Mouse (Mus musculus): Measurements from ENCODE around the gene Adgrf1. TPM values are rescaled to one million over a fixed set of nuclear protein-coding genes. Genes with fewer than 3 reads are reported as not detected.

The Adgrf1 gene
- polyA plus RNA-seq, 1 experiment: not detected

DNA sequence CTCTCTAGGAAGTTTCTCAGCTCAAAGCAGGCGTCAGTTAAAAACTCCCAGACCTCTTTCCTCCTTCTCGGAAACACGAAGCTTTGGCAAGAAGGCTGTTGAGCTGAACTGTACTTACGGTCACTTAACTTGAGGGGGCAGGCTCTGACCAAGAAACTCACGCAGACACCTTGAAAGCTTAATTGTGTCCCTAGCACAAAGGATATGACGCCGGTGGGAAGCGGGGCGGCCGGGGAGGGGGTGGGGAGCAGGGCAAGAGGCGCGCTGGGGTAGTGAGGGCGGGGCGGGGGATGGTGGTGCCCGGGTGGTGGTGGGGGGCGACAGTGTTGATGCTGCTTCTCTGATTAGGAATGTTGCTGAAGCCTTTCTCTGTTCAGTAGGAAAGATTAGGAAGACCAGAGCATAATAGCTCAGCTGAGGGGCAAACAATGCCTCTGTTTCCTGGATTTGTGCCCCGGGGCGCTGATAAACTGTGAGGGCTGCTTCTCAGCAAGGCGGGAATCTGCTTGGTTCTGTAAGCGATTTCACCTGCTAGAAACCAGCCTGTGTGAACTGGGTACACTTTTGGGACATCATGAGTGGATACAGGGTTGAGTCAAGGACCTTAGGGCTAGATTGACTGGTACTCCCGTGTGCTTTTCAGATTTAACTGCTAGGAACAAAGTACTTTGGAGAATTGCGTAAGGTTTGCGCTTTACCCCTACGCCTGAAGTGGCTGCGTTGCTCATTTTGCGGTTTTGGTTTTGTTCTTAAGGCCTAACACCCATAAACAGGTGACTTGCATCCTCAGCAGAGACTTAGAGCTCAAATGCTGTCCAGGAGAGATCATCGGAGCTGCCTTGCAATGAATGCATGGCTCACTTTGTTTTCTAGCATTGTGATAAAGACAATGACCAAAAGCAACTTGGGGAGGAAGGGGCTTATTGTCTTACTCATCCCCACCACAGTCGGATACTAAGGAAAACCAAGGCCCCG lies 56.9 kb downstream of the Adgrf1 start:
- TF ChIP-seq GATA1 (IDR thresholded peaks at IDR 0.05; ENCODE audit: low read length): no peak

DNA sequence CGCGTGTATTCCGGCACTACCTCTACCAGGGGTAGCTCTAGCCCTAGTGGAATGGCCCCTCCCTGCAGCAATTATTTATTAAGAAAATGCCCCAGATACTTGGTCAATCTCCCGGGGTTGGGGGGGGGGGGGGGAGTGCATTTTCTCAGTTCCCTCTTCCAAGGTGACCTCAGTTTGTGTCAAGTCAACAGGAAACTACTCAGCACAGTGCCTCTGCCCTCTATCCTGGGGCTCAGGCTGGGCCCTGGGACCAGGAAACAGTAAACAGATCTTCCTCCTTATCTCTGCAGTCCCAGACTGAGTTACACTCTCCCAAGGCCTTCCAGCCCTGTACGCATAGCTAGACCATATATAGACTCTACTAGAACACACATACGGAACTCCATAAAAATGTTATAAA lies 57.7 kb downstream of the Adgrf1 start:
- no peak for TF ChIP-seq GATA1 (IDR thresholded peaks at IDR 0.05; ENCODE audit: low read length)

DNA sequence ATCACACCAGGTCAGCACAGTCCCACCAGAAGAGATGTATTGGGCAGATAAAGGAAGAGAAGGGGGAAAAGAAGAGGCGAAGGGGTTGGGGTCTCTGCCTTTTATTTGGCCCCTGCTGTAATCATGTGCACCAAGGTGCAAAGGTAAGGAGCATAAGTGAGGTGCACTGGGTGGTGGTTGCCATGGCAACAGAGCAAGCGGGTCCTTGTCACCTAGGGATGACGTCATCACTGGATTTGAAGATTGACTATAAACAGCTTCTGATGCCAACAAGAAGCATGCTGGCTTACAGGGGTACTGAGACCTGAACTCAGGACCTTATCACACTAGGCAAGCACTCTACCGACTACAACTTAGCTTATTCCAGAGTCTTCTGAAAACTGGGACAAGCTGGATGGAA lies 59.1 kb downstream of the Adgrf1 start:
- TF ChIP-seq GATA1 (IDR thresholded peaks at IDR 0.05; ENCODE audit: low read length): no peak

DNA sequence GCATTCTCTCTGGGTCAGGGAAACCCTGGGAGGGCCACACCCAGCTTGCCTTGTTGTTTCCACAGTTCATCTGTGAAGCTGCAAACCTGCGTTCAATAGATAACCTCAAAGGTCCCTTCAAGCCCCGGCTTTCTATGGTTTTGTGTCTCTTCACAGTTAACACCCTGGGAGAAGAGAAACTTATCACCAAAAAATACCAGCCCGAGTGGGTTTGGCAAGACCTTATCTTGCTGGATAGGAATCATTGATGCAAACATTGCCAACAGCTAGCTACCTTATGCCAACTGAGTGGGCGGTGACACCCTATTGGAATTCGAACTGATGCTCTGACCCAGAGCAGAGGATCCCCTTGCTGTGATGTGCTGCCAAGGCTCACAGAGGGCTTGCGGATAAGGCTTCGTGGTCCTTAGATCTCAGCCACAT lies 59.6 kb downstream of the Adgrf1 start:
- no peak for TF ChIP-seq GATA1 (IDR thresholded peaks at IDR 0.05; ENCODE audit: low read length)

DNA sequence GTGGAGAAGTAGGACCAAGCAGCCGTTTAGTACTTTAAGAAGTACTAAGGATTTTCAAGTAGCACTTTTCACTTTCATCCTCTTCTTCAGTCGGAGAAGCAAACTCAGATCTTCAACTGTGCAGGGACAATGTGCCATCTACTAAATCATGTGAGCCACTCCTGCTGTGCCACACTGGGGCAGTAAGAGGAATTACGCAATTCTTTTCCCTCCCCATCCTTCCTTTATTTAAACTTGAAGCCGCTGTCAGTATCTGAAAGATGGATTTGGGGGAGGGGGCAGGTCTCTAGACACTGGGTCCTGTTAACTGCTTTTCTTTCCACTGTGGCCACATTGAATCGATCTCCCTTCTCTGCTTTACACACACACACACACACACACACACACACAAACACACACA lies 62.6 kb downstream of the Adgrf1 start:
- no peak for TF ChIP-seq GATA1 (IDR thresholded peaks at IDR 0.05; ENCODE audit: low read length)

DNA sequence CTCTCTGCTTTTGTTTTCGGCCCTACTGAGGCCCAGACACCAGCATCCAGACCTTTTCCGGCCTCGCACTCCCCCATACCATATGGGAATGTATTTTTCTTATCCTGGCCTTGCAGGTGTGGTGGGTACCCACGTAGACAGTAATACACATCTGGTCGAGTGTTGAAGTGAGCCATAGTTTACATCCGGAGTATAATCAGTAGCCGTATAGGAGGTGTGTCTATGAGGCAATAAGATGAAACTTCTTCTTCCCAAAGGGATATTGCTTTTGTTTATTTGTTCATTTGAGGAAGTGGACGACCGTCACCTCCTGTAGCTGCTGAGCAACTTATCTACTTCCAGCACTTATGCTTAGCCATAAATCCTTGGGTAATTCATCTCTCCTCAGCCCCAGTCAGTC lies 63.9 kb downstream of the Adgrf1 start:
- TF ChIP-seq GATA1 (IDR thresholded peaks at IDR 0.05; ENCODE audit: low read length): no peak

DNA sequence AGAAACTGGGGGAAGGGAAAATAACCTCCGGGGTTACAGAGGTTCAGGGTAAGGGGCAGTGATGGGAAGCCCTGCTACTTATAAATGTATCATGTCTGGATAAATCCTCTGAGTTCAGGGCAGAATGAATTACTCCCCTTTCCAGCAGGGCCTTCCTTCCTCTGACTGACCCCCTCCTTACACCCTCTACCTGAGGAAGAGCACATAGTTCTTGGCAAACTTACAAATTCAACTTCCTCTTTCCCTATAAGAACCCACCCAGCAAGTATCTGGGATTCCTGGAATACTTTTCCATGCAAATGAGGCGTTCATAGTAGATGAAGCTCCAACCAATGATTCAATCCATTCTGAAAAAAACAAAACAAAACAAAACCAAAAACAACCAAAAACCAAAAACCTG lies 67.5 kb downstream of the Adgrf1 start:
- no peak for TF ChIP-seq GATA1 (IDR thresholded peaks at IDR 0.05; ENCODE audit: low read length)

DNA sequence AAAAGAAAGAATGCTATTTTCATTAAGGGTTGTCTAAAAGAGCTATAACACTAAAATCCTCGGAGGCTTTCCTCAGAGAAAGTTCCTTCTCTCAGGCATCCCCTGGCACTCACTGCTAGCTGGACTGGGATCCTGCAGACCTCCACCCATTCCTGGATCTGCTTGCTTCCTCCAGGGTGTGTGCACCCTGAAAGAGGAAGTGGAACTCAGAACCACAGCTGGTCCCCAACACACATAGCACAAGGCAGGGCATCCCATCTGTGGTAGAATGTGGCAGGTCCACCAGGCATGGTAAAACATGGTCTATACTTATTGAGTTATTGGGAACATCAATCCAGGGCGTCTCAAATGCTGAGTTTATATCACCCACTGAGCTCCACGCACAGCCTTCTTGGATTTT lies 68.2 kb downstream of the Adgrf1 start:
- TF ChIP-seq GATA1 (IDR thresholded peaks at IDR 0.05; ENCODE audit: low read length): no peak

DNA sequence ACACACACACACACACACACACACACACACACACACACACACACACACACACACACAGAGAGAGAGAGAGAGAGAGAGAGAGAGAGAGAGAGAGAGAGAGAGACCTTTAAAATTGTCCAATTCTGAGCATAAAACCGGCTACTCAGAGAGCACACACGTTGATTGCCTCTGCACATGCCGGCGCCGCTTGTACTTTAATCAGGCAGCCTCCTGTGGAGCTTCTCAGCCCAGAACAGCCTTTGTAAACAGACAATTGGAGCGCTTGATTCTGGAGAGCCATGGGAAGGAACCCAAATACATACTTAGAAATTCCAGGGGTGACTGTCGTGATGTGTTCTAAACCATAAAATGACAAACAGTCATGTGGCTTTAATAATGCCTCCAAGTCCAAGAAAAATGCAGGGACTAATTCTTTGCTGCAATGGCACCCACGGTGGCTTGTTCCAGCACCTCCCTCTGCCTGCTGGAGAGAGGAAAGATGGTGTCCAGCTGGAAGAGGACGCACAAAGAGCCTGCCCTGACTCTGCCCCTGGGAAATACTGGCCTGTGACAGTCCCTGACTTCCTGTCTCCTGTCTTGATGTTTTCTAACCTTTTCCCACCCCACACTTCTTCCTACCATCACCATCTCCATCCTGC lies 87.9 kb downstream of the Adgrf1 start:
- TF ChIP-seq GATA1 (IDR thresholded peaks at IDR 0.05; ENCODE audit: low read length): no peak

DNA sequence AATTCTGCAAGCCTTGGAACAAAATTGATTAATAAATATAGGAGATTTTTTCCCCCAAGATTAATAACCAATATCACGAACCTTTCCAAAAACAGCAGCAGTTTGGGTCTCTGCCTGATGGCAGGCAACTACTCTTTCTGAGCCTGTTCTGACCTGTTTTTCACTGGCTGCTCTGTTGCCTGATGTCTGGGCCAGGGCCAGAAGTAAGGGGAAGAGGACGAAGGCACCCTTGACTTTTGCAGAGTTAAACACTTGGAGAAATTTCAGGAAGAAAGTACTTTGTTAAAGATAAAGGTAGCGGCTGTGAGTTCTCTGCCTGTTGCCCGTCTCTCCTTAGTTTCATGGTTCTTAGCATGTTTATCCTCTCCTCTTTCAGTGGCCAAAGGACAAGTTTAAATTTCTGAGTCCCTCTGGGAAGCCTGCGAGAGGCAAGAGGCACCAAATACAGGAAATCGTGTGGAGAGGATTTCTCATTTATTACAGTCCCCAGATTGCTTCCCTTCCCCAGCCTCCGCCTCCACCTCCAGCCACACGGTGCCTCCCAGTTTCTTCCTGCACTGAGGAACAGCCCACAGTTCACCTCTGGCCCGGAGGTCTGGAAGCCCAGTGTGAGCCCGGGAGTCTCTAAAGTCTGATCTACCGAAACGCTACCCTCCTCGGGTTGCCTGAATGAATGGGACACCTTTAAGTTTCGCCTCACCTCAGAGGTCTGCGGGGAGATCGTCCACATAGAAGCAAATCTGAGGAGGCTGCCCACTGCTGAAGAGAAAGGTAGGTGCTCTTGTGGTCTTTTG lies 89.9 kb downstream of the Adgrf1 start, which contains the start of gene Adgrf5:
TSS of gene Adgrf5 (plus strand) at position 626 of the 794 bp plus-strand sequence.
- no peak for TF ChIP-seq GATA1 (IDR thresholded peaks at IDR 0.05; ENCODE audit: low read length)

DNA sequence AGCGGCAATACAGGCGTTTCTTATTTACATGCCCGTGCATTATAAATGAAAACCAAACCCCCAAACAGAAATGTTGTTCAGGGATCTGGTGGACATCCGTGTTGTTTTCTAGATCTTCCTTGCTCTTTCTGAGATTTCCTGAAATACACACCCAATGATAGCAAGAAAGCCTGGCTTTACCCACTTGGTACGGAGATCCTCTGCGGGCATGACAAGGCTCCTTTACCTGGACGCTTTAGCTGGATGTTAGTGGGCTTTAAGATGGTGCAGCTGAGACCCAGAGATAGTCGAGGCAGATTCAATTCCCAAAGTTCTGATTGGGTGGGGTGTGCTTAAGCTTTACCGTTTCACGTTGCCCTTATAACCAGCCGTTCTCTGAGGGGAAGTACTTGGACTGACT lies 90.9 kb downstream of the Adgrf1 start:
- TF ChIP-seq GATA1 (IDR thresholded peaks at IDR 0.05; ENCODE audit: low read length): no peak

DNA sequence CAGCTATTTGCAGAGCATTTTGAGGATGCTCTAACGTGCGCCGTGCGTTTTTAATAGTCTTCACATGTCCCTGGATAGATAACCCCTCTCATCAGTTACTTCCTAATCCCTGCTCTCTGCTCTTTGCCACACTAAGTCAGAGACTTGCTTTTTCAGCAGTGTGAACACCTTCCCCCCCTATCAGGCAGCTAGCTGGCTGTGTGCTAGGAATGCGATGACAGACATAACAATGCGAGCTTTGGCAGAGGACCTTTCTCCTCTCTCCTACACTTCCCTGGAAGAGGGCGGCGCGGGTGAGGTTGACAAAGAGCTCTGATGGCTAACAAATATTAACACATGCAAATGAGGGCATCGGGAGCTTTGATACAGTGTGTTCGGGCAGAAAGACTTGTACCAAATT lies 92.2 kb downstream of the Adgrf1 start:
- TF ChIP-seq GATA1 (IDR thresholded peaks at IDR 0.05; ENCODE audit: low read length): no peak

DNA sequence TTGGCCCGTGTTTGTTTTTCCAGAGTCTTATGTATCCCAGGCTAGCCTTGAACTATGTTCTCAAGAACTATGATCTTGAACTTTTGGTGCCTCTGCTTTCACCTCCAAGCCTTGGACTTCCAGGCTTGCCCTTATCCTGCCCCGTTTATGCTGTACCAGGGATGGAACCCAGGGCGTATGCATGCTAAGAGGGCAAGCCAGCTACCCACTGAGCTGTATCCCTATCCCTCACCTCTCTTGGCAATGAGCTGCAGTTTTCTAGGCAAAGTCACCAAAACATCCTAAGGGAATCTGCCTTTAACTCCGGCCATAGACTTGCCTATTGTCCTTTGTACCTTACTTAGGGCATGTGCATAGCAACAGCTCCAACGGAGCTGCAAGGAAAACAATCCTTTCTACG lies 92.8 kb downstream of the Adgrf1 start:
- no peak for TF ChIP-seq GATA1 (IDR thresholded peaks at IDR 0.05; ENCODE audit: low read length)

DNA sequence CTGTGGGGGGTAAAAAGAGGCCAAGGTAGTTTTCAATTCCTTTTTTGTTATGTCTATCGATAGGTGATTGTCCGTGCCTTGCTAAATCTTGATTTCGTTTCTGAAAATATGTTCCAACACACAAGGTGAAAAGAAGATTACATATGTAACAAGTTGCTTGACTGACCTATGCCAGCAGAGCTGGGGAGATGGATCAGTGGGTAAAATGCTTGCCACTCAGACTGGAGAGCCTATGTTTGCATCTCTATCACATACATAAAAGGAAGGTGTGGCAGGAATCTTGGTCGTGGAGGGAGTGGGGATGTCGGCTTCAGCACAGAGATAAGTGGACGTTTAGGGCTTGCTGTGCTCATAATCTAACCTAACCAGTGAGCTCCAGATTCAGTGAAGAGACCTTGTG lies 93.8 kb downstream of the Adgrf1 start:
- TF ChIP-seq GATA1 (IDR thresholded peaks at IDR 0.05; ENCODE audit: low read length): no peak

DNA sequence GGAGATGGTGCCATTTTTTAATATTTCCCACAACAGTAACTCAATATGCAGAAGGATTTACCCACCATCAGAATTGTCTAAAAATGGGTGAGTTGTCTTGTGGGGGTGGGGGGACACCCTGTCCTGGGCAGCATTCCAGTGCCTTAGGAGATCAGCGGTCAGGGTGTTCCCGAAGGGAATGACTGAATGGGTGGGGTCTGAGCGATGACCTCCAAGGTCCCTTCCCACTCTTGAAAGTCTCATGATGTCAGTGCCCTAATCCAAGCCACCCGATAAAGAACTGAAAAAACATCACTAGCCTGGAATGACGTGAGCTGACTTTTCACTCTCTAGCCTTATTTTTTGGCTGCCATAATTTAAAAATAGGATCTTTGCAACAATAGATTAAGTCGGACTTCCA lies 95.2 kb downstream of the Adgrf1 start:
- TF ChIP-seq GATA1 (IDR thresholded peaks at IDR 0.05; ENCODE audit: low read length): no peak

DNA sequence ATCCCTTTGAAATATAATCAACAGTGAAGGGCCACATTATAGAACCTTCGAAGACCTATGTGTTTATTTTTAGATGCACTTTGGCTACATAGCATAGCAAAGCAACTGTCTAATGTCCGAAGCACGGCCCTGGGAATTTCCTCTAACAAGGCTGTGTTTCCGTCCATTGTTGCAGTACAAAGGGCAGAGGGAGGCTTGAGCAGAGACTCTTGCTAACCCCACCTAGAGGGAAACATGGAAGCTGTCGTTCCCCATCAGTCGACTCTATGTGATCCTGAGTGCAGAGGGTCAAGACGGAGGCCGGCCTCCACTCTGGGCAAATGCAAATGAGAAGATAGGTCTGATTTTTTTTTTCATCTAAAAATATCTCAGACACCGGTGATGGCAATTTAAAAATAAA lies 96.4 kb downstream of the Adgrf1 start:
- no peak for TF ChIP-seq GATA1 (IDR thresholded peaks at IDR 0.05; ENCODE audit: low read length)
